Mouse (Mus musculus): ENCODE results near the gene Spred2. TPM values are rescaled to one million over a fixed set of nuclear protein-coding genes. Genes with fewer than 3 reads are reported as not detected.

Spred2 gene
- polyA plus RNA-seq (2017; shearing (Covaris generic)), result 2.9 TPM

GRCm38 (mm10) chr11:19923888-19924756 lies at the start of gene Spred2:
Spred2 (plus strand) TSS chr11:19924375.

Other genes with a start within 250 kb of the Spred2 start
- gene Actr2, start 188.5 kb downstream of the Spred2 start, polyA plus RNA-seq (2017; shearing (Covaris generic)), result 210 TPM

All from activated CD4-positive, CD25-positive, alpha-beta regulatory T cell, adult 9 weeks (primary cell).